In genomic region chr14:55161098-55161634, GRCm38 (mm10) we compare ENCODE assay signal across 7 mouse cellular contexts. TPM values are rescaled to one million over a fixed set of nuclear protein-coding genes. Genes with fewer than 3 reads are reported as not detected.
A peak's percentile ranks its signal among the peaks of the same experiment; 100 is the strongest.
DNase-seq lines count a peak whose midpoint lies in the region; ATAC-seq and TF ChIP-seq lines count a peak whose summit lies in the region.

No protein-coding gene starts in this region.

- H3K9me3 ChIP-seq in intestine, postnatal 0 days (ENCODE audit: control insufficient read depth), result no peaks in the 10 kb centered on the region
- H3K9me3 ChIP-seq in midbrain, embryonic 12.5 days, result no peaks in the 10 kb centered on the region

- H3K4me3 ChIP-seq in intestine, postnatal 0 days (ENCODE audit: low read depth, low read length), result no peak overlapping the region
- H3K4me3 ChIP-seq in midbrain, embryonic 12.5 days, result peak overlapping the region; percentile 10; the same call in 1 of the 2 replicates
- H3K4me3 ChIP-seq in small intestine, adult 2 months (ENCODE audit: low read depth, low read length), result peak overlapping the region; percentile 21; the same call in 1 of the 2 replicates

- no peak for TF ChIP-seq POLR2A in small intestine, adult 2 months (IDR thresholded peaks at IDR 0.05; ENCODE audit: low read depth, low read length)

- no peaks in the 10 kb centered on the region for H3K27me3 ChIP-seq in intestine, postnatal 0 days (replicated peaks; ENCODE audit: control insufficient read depth, insufficient read depth, low read length)
- H3K27me3 ChIP-seq in midbrain, embryonic 12.5 days, result 0 out of 2 replicates have a peak, but pooled peaks cover 2% of the 10 kb centered on the region
- H3K27me3 ChIP-seq in small intestine, adult 2 months (ENCODE audit: control insufficient read depth, insufficient read depth, low read length), result no peaks in the 10 kb centered on the region

- no peaks in the 10 kb centered on the region for H3K36me3 ChIP-seq in intestine, postnatal 0 days (ENCODE audit: control insufficient read depth, insufficient read depth)
- no peaks in the 10 kb centered on the region for H3K36me3 ChIP-seq in midbrain, embryonic 12.5 days
- H3K36me3 ChIP-seq in small intestine, adult 2 months (ENCODE audit: control insufficient read depth, insufficient read depth, low read length), result no peaks in the 10 kb centered on the region

- peaks cover 4% of the 10 kb centered on the region; the same call in 1 of the 2 replicates for H3K4me1 ChIP-seq in intestine, postnatal 0 days (replicated peaks; ENCODE audit: control insufficient read depth, insufficient read depth, low read length)
- H3K4me1 ChIP-seq in midbrain, embryonic 12.5 days, result no peaks in the 10 kb centered on the region
- peaks cover 19% of the 10 kb centered on the region for H3K4me1 ChIP-seq in small intestine, adult 2 months (ENCODE audit: control insufficient read depth, insufficient read depth, insufficient read length, low read length)

- ATAC-seq in granulocyte monocyte progenitor cell, adult 5-6 weeks (replicated peaks; ENCODE audit: poor library complexity, severe bottlenecking), result peak; percentile 96
- ATAC-seq in intestine, postnatal 0 days, result peak; percentile 37
- peak; percentile 54 for ATAC-seq in midbrain, embryonic 12.5 days (ENCODE audit: low FRiP score, low read depth)

- WGBS in intestine, postnatal 0 days, result 27% methylated on average over 14 of the region's 14 CpGs
- 32% methylated on average over 14 of the region's 14 CpGs for WGBS in midbrain, embryonic 12.5 days
- 19% methylated on average over 14 of the region's 14 CpGs for WGBS in small intestine, adult 2 months

- peak; percentile 81 for DNase-seq in adrenal gland, adult 2 months
- DNase-seq in embryo, embryonic 9.5 days (ENCODE audit: extremely low spot score), result peak; percentile 78
- DNase-seq in left cerebral cortex, postnatal 4 days, result peak; percentile 76

- H3K9ac ChIP-seq in intestine, postnatal 0 days (ENCODE audit: low read depth, low read length), result no peak overlapping the region
- peak overlapping the region; percentile 41; the same call in 1 of the 2 replicates for H3K9ac ChIP-seq in midbrain, embryonic 12.5 days (replicated peaks)

- peak overlapping the region; percentile 48 for H3K4me2 ChIP-seq in intestine, postnatal 0 days (replicated peaks; ENCODE audit: low read depth)
- H3K4me2 ChIP-seq in midbrain, embryonic 12.5 days (replicated peaks), result peak overlapping the region; percentile 45

- H3K27ac ChIP-seq in intestine, postnatal 0 days (ENCODE audit: low read depth, low read length), result peak overlapping the region; percentile 75
- no peak overlapping the region for H3K27ac ChIP-seq in midbrain, embryonic 12.5 days (replicated peaks)
- H3K27ac ChIP-seq in small intestine, adult 2 months (ENCODE audit: insufficient read depth, low read depth, low read length), result peak overlapping the region; percentile 48

- TF ChIP-seq CTCF in intestine, postnatal 0 days (IDR thresholded peaks at IDR 0.05; ENCODE audit: low read depth), result peak; percentile 96
- peak; percentile 78; the same call in 1 of the 2 replicates for TF ChIP-seq CTCF in small intestine, adult 2 months (IDR thresholded peaks at IDR 0.05; ENCODE audit: extremely low read depth, insufficient read length, insufficient replicate concordance, low read depth, low read length)

- intact Hi-C loops in left cerebral cortex, postnatal 4 days (cut with DNase I), result no loop called here

RNA-seq across cellular contexts. Expression of gene Jph4, which starts 44.4 kb away (rescaled TPM):
- total RNA-seq in adrenal gland, adult 2 months (2021), result 1 to 10 TPM; 2.5 to 3.0 TPM
- 4.0 and 6.8 TPM in 2 replicates for polyA plus RNA-seq in adrenal gland, adult 2 months (2012; rRNA removed)
- total RNA-seq in granulocyte monocyte progenitor cell, adult 5-6 weeks (2014; fragmentation: Nextera tagmentation), result not detected in 2 replicates
- not detected in 2 replicates for total RNA-seq in granulocyte monocyte progenitor cell, adult 5-6 weeks (2017)
- polyA plus RNA-seq in intestine, postnatal 0 days (2015; fragmentation: Nextera tagmentation; extraction: Ambion mirVana), result 0.90 and 0.93 TPM in 2 replicates
- total RNA-seq in left cerebral cortex, postnatal 4 days (2021), result 100 to 1,000 TPM; 366 to 399 TPM
- polyA plus RNA-seq in midbrain, embryonic 12.5 days (2016; fragmentation: Nextera tagmentation; extraction: Ambion mirVana), result 7.2 and 9.9 TPM in 2 replicates
- 0.65 and 0.72 TPM in 2 replicates for polyA plus RNA-seq in small intestine, adult 2 months (2012; rRNA removed)

RNA-seq across cellular contexts. Expression of gene Ap1g2, which starts 54.8 kb away (rescaled TPM):
- total RNA-seq in adrenal gland, adult 2 months (2021), result 10 to 100 TPM; 21.9 to 24.8 TPM
- polyA plus RNA-seq in adrenal gland, adult 2 months (2012; rRNA removed), result 27.3 and 30.3 TPM in 2 replicates
- 56.6 and 87.9 TPM in 2 replicates for total RNA-seq in granulocyte monocyte progenitor cell, adult 5-6 weeks (2014; fragmentation: Nextera tagmentation)
- total RNA-seq in granulocyte monocyte progenitor cell, adult 5-6 weeks (2017), result 12.4 and 15.1 TPM in 2 replicates
- 75.3 and 81.5 TPM in 2 replicates for polyA plus RNA-seq in intestine, postnatal 0 days (2015; fragmentation: Nextera tagmentation; extraction: Ambion mirVana)
- total RNA-seq in left cerebral cortex, postnatal 4 days (2021), result 10 to 100 TPM; 25.8 to 31.4 TPM
- polyA plus RNA-seq in midbrain, embryonic 12.5 days (2016; fragmentation: Nextera tagmentation; extraction: Ambion mirVana), result 8.2 and 10.9 TPM in 2 replicates
- 48.4 and 80.7 TPM in 2 replicates for polyA plus RNA-seq in small intestine, adult 2 months (2012; rRNA removed)

Comparison
In these comparisons a context has a peak if more than half of its experiments do, and no peak if none do; other contexts are left out.
1. ATAC-seq: peak in every context shown above with its lines; median percentile 96 in granulocyte monocyte progenitor cell, adult 5-6 weeks; 54 in midbrain, embryonic 12.5 days; 37 in intestine, postnatal 0 days.